Mouse (Mus musculus) lung, postnatal 0 days (tissue): ENCODE measurements around the gene Stk10. TPM values are rescaled to one million over a fixed set of nuclear protein-coding genes. Genes with fewer than 3 reads are reported as not detected.
"Not testable (repeated sequence)": the region's sequence is repeated elsewhere in the genome, so short reads cannot be mapped to it uniquely, and the experiment has no call there.

Source experiments
- ATAC-seq: fragments of 200-750 bp; cut with Nextera tagmentation; 2 replicates; pipeline ENCODE4 v1.8.0; 2017; ENCODE audit warnings: moderate library complexity
- DNase-seq: peaks from one replicate; pipeline ENCODE4 v3.0.0-alpha.2; 2016; ENCODE audit warnings: low spot score
- H3K27ac ChIP-seq: fragments of 300-500 bp; sonication (generic); 2 replicates; pipeline ENCODE4 v1.5.1; 2014; ENCODE audit warnings: antibody characterized with exemption, mild to moderate bottlenecking, low read length, mixed read lengths
- H3K27me3 ChIP-seq: fragments of 300-500 bp; sonication (generic); replicated peaks from 2 replicates; pipeline ENCODE4 v1.6.1; 2014; ENCODE audit warnings: low read length, mixed read lengths; ENCODE audit not compliant: insufficient read depth
- H3K36me3 ChIP-seq: fragments of 300-500 bp; sonication (generic); 2 replicates; pipeline ENCODE4 v1.6.1; 2014; ENCODE audit warnings: low read length, mixed read lengths; ENCODE audit not compliant: insufficient read depth
- H3K4me1 ChIP-seq: fragments of 300-500 bp; sonication (generic); 2 replicates; pipeline ENCODE4 v1.6.1; 2014; ENCODE audit warnings: antibody characterized with exemption, low read depth, low read length, mixed read lengths; ENCODE audit not compliant: insufficient read depth
- H3K4me2 ChIP-seq: fragments of 300-500 bp; sonication (generic); replicated peaks from 2 replicates; pipeline ENCODE4 v1.6.1; 2014; ENCODE audit warnings: low read depth, mild to moderate bottlenecking, low read length, moderate library complexity, mixed read lengths
- H3K4me3 ChIP-seq: fragments of 300-500 bp; sonication (generic); 2 replicates; pipeline ENCODE4 v1.5.1; 2014; ENCODE audit warnings: low read depth, low read length
- H3K9ac ChIP-seq: fragments of 300-500 bp; sonication (generic); replicated peaks from 2 replicates; pipeline ENCODE4 v1.6.1; 2014; ENCODE audit warnings: low read depth, mild to moderate bottlenecking
- H3K9me3 ChIP-seq: fragments of 300-500 bp; sonication (generic); 2 replicates; pipeline ENCODE4 v1.6.1; 2016; ENCODE audit warnings: low read length, mixed read lengths
- CTCF ChIP-seq: IDR thresholded peaks from 2 replicates; pipeline ENCODE4 v1.5.1; 2016; ENCODE audit warnings: antibody characterized with exemption, mild to moderate bottlenecking
- EP300 ChIP-seq: IDR thresholded peaks from 2 replicates; pipeline ENCODE4 v1.6.1; 2016; ENCODE audit warnings: antibody characterized with exemption, mild to moderate bottlenecking, control low read depth
- WGBS: fragments of 180-500 bp; shearing (Covaris S2); extraction: QIAGEN DNeasy Blood & Tissue Kit; methylation state at CpG from one replicate; pipeline ENCODE4 v1.1.7; 2014; 5-methylcytosine and 5-hydroxymethylcytosine counted together
- polyA plus RNA-seq: library from polyadenylated mRNA; unstranded; fragments of >200 nt; fragmentation: Nextera tagmentation; extraction: Ambion mirVana; gene quantifications from 2 replicates; pipeline ENCODE4 v1.2.1, GENCODE M21; 2015

Gene Stk10
- polyA plus RNA-seq, 1 experiment from 2014 or later, result 1.9 TPM

GRCm38 (mm10) chr11:32505091-32505739, 27.9 kb upstream of the Stk10 start:
- Histone ChIP-seq H3K27me3 (no peaks in the 10 kb centered on the region), H3K4me1 (no peaks in the 10 kb centered on the region), H3K9me3 (no peaks in the 10 kb centered on the region), H3K4me3 (no peak overlapping the region), H3K36me3 (no peaks in the 10 kb centered on the region), H3K27ac (no peak overlapping the region), H3K9ac (no peak overlapping the region), H3K4me2 (no peak overlapping the region)
- DNase-seq, result peak; percentile 15
- WGBS, result 69% methylated on average over 7 of the region's 7 CpGs
- no peak for TF ChIP-seq CTCF
- no peak for TF ChIP-seq EP300
- no peak for ATAC-seq

- no peak for DNase-seq
- Histone ChIP-seq H3K9me3 (no peaks in the 10 kb centered on the region), H3K27me3 (no peaks in the 10 kb centered on the region), H3K27ac (no peak overlapping the region), H3K4me2 (no peak overlapping the region), H3K4me3 (no peak overlapping the region), H3K9ac (no peak overlapping the region), H3K36me3 (no peaks in the 10 kb centered on the region), H3K4me1 (no peaks in the 10 kb centered on the region)
- TF ChIP-seq CTCF (peak; percentile 31), EP300 (no peak)
- 63% methylated on average over 1 of the region's 1 CpGs for WGBS
- ATAC-seq, result no peak
These were observed 22.2 kb upstream of the Stk10 start for GRCm38 (mm10) chr11:32510930-32511329.

DNA sequence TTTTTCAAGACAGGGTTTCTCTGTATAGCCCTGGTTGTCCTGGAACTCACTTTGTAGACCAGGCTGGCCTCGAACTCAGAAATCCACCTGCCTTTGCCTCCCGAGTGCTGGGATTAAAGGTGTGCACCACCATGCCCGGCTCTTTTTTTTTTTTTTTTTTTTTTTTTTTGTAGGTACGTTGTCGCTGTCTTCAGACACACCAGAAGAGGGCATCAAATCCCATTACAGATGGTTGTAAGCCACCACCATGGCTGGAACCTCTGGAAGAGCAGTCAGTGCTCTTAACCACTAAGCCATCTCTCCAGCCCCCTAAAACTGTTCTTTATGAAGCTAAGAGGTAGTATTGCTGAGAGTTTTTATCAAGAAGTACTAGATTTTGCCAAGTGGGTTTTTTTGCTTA, 18.3 kb upstream of the Stk10 start:
- H3K27me3 ChIP-seq, H3K36me3 ChIP-seq, ATAC-seq, H3K4me3 ChIP-seq, H3K4me1 ChIP-seq, DNase-seq, H3K27ac ChIP-seq, H3K9ac ChIP-seq, H3K4me2 ChIP-seq, H3K9me3 ChIP-seq: not testable (repeated sequence)
- WGBS, result 90% methylated on average over 5 of the region's 5 CpGs

DNA sequence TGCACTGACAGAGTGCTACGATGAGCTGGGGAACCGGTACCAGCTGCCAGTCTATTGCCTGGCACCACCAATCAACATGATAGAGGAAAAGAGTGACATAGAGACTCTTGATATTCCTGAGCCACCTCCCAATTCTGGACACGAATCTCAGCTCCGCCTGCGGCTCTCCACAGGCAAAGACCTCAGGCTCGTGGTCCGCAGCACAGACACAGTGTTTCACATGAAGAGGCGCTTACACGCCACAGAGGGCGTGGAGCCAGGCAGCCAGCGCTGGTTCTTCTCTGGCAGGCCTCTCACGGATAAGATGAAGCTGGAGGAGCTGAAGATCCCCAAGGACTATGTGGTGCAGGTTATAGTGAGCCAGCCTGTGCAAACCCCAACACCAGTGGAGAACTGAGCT, 17.0 kb upstream of the Stk10 start:
- WGBS, result 86% methylated on average over 12 of the region's 12 CpGs
- ATAC-seq (no peak), DNase-seq (no peak)

GRCm38 (mm10) chr11:32516916-32517712, 16.0 kb upstream of the Stk10 start:
- no peaks in the 10 kb centered on the region for H3K36me3 ChIP-seq
- no peak for TF ChIP-seq EP300
- no peak for TF ChIP-seq CTCF
- no peaks in the 10 kb centered on the region for H3K4me1 ChIP-seq
- no peaks in the 10 kb centered on the region for H3K27me3 ChIP-seq
- H3K9me3 ChIP-seq, result no peaks in the 10 kb centered on the region
- 83% methylated on average over 8 of the region's 8 CpGs for WGBS
- no peak overlapping the region for H3K9ac ChIP-seq
- no peak overlapping the region for H3K4me2 ChIP-seq
- H3K4me3 ChIP-seq, result no peak overlapping the region
- DNase-seq (no peak), ATAC-seq (no peak)
- H3K27ac ChIP-seq, result no peak overlapping the region

More for the DNA sequence above, 17.0 kb upstream of the Stk10 start:
- TF ChIP-seq CTCF, result no peak
- TF ChIP-seq EP300, result no peak
- no peaks in the 10 kb centered on the region for H3K27me3 ChIP-seq
- no peaks in the 10 kb centered on the region for H3K4me1 ChIP-seq
- no peak overlapping the region for H3K27ac ChIP-seq
- no peak overlapping the region for H3K4me3 ChIP-seq
- no peaks in the 10 kb centered on the region for H3K9me3 ChIP-seq
- no peaks in the 10 kb centered on the region for H3K36me3 ChIP-seq
- H3K9ac ChIP-seq, result no peak overlapping the region
- no peak overlapping the region for H3K4me2 ChIP-seq

- no peaks in the 10 kb centered on the region for H3K27me3 ChIP-seq
- TF ChIP-seq EP300, result no peak
- no peak for TF ChIP-seq CTCF
- no peak overlapping the region for H3K4me2 ChIP-seq
- H3K36me3 ChIP-seq, result no peaks in the 10 kb centered on the region
- 95% methylated on average over 4 of the region's 4 CpGs for WGBS
- no peaks in the 10 kb centered on the region for H3K9me3 ChIP-seq
- H3K4me1 ChIP-seq, result no peaks in the 10 kb centered on the region
- ATAC-seq (no peak), DNase-seq (no peak)
- H3K27ac ChIP-seq, result no peak overlapping the region
- H3K9ac ChIP-seq, result no peak overlapping the region
- H3K4me3 ChIP-seq, result no peak overlapping the region
These were observed 14.3 kb upstream of the Stk10 start for GRCm38 (mm10) chr11:32518770-32519169.
